Mouse (Mus musculus) ES-Bruce4 (cell line): ENCODE data around the gene Dus4l.

Source experiments
- CTCF ChIP-seq: IDR thresholded peaks from one replicate; pipeline ENCODE4 v1.8.1; 2011; ENCODE audit warnings: low read depth, low read length
- POLR2A ChIP-seq: IDR thresholded peaks from one replicate; pipeline ENCODE4 v1.8.1; 2011; ENCODE audit warnings: low read length; ENCODE audit not compliant: insufficient read depth

DNA sequence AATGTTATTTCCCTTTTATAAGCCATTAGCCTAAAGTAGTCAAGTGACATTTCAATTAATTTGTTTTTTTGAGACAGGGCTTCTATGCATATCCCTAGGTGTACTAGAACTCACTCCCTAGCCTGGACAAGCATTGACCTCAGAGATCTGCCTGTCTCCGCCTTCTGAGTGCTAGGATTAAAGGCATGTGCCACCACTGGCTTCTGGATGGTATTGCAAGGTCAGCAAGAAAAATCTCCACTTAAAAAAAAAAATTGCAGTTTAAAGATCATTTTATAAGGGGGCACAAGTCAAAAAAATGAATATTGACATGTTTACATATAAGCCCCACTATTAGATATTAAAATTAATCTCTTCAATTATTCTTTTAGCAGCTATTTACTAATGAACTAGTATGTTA is 29.6 kb downstream of the Dus4l start:
- TF ChIP-seq CTCF (no peak), POLR2A (no peak)
